Mouse (Mus musculus) erythroblast, embryonic 14.5 days (primary cell): Measurements from ENCODE around the gene Dand5.

Source experiments
- GATA1 ChIP-seq: IDR thresholded peaks from 2 replicates; pipeline ENCODE4 v1.6.1; 2012; ENCODE audit warnings: low read length, inconsistent platforms, mixed read lengths
- TAL1 ChIP-seq: IDR thresholded peaks from 3 replicates; pipeline ENCODE4 v1.6.1; 2012; ENCODE audit warnings: low read length, inconsistent platforms, mixed read lengths

GRCm38 (mm10) chr8:84811303-84811702 is 11.3 kb downstream of the Dand5 start:
- TF ChIP-seq GATA1 (no peak), TAL1 (no peak)
